Mouse (Mus musculus): Measurements from ENCODE around the gene Ripply2.

Ripply2 gene

DNA sequence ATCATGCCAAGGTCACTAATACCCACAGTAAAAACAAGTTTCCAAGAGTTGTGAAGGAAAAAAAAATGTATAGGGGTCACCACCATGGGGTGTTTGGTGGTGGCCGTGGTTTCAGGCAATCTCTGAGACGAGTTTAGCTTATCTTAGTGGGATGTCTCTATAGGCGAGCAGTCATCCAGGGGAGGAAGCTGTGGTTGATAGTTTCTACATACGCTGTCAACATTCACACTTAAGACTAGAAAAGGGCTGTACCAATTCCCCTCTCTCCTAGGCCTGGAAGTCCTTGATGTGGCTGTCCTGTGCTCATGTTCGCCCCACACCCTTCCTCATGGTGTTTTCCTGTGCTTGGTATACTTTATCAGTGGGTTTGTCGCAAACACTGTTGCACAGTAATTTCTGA, 10.4 kb downstream of the Ripply2 start:
- no peak for DNase-seq (ENCODE audit: low spot score)

DNA sequence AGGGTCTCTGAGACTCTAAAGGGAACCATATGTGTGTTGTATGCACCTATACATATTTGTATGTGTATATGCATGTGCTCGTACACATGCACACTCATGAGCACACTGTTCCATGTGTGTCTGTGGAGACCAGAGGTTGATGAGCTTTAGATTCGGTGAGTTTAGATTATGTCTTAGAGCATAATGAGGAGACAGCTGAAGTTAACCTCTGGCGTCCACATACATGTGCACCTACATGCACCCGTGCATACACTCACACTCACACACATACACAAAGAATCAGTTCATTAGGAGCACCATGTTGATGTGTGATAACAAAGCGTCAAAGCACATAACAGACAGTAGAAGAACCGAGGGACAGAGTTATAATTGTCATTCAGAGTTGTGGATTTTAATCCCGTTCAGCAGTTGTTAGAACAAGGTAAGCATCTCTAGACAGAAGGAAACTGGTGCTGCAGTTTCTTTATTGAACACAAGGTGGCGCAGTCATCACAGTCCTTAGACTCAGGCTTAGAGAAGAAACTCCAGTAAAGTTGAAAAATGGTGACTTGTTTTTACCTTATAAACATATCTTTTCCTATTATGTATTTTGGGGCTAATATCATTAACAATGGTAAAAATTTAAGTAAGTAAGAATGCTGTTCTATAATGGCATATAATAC, 12.2 kb downstream of the Ripply2 start:
- DNase-seq (ENCODE audit: low spot score) = peak; percentile 91

- no peak for DNase-seq (ENCODE audit: low spot score)
These were observed 16.9 kb downstream of the Ripply2 start for GRCm38 (mm10) chr9:87032196-87032595.

GRCm38 (mm10) chr9:87034831-87035580, 19.7 kb downstream of the Ripply2 start:
- peak; percentile 50 for DNase-seq (ENCODE audit: low spot score)

- no peak for DNase-seq (ENCODE audit: low spot score)
These were observed 34.1 kb downstream of the Ripply2 start for GRCm38 (mm10) chr9:87049425-87049824.

- DNase-seq (ENCODE audit: low spot score) = no peak
These were observed 40.4 kb downstream of the Ripply2 start for GRCm38 (mm10) chr9:87055547-87056235.

DNA sequence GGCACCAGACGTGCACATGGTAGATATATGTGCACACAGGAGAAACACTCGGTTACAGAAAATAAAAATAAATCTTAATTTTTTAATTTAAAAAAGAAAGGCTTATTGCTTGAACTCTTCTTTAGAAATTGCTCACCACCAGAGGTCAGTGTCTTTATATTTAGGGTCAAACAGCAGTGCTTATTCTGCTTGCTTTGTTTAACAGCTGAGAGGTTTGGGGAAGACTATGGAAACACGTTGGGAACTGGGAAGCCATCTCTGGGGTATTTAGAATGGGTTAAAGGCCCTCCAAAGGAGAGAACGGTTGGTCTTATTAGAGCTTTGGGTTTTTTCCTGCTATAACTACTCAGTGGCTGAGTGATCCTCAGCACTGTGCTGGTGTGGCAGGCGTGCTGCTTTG, 47.0 kb downstream of the Ripply2 start:
- DNase-seq (ENCODE audit: low spot score) = peak; percentile 6

DNA sequence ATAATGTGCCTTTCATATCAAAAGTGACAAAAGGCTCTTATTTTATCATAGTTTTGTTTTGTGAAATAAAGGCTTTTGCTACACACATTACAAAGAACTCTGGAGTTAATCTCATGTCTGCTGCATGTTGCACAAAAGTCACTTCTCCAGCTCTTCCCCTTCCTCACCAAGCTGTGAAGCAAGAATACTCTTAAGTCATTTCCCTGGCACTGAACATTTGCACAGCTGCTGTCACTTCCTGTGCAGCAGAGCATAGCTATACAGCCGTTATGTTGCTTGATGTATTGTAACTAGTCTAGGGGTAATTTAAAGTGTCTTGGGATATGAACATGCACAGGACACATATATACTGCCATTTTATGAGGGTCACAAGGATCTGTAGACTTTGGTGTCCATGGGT, 52.8 kb downstream of the Ripply2 start:
- no peak for DNase-seq (ENCODE audit: low spot score)

Data from embryo, embryonic 10.5 days (tissue).